Mouse (Mus musculus): ENCODE measurements around the gene Ubl4b.

The Ubl4b gene

GRCm38 (mm10) chr3:107524547-107524946 lies 30.3 kb downstream of the Ubl4b start:
- DNase-seq (ENCODE audit: low read depth, low spot score) = no peak

GRCm38 (mm10) chr3:107520931-107521330 lies 33.9 kb downstream of the Ubl4b start:
- DNase-seq (ENCODE audit: low read depth, low spot score) = no peak

GRCm38 (mm10) chr3:107517631-107518108 lies 37.2 kb downstream of the Ubl4b start, which contains the start of gene Slc6a17:
Gene Slc6a17, minus strand, starts transcription at chr3:107518018.
- no peak for DNase-seq (ENCODE audit: low read depth, low spot score)

- DNase-seq (ENCODE audit: low read depth, low spot score) = no peak
Observed at GRCm38 (mm10) chr3:107516776-107517630, 37.9 kb downstream of the Ubl4b start.

GRCm38 (mm10) chr3:107515989-107516388 lies 38.9 kb downstream of the Ubl4b start:
- no peak for DNase-seq (ENCODE audit: low read depth, low spot score)

- DNase-seq (ENCODE audit: low read depth, low spot score) = no peak
Observed at GRCm38 (mm10) chr3:107511416-107511815, 43.5 kb downstream of the Ubl4b start.

GRCm38 (mm10) chr3:107508696-107509095 lies 46.2 kb downstream of the Ubl4b start:
- no peak for DNase-seq (ENCODE audit: low read depth, low spot score)

GRCm38 (mm10) chr3:107507966-107508365 lies 46.9 kb downstream of the Ubl4b start:
- no peak for DNase-seq (ENCODE audit: low read depth, low spot score)

GRCm38 (mm10) chr3:107506531-107506930 lies 48.3 kb downstream of the Ubl4b start:
- no peak for DNase-seq (ENCODE audit: low read depth, low spot score)

- DNase-seq (ENCODE audit: low read depth, low spot score) = no peak
Observed at GRCm38 (mm10) chr3:107505464-107506367, 49.2 kb downstream of the Ubl4b start.

- DNase-seq (ENCODE audit: low read depth, low spot score) = no peak
Observed at GRCm38 (mm10) chr3:107504542-107504941, 50.3 kb downstream of the Ubl4b start.

GRCm38 (mm10) chr3:107503716-107504115 lies 51.2 kb downstream of the Ubl4b start:
- DNase-seq (ENCODE audit: low read depth, low spot score) = no peak
